Mouse (Mus musculus) frontal cortex, adult 2 months (tissue): ENCODE measurements around the gene Psmf1. TPM values are rescaled to one million over a fixed set of nuclear protein-coding genes. Genes with fewer than 3 reads are reported as not detected.

Experiments used
- polyA plus RNA-seq: library from polyadenylated mRNA; depleted of rRNA; stranded (reverse); fragments of >200 nt; gene quantifications from 2 replicates; pipeline ENCODE4 v1.2.3, GENCODE M21; 2012; rRNA removed

The Psmf1 gene
- polyA plus RNA-seq, 1 experiment: 41.4 TPM

Other genes starting within 250 kb of the Psmf1 start
- gene Fkbp1a, start 201.7 kb downstream of the Psmf1 start, polyA plus RNA-seq: 388 and 462 TPM in 2 replicates
- gene Sdcbp2, start 171.6 kb downstream of the Psmf1 start, polyA plus RNA-seq: 1.8 TPM in 2 replicates
- gene Snph, start 111.6 kb downstream of the Psmf1 start, polyA plus RNA-seq: 157 and 159 TPM in 2 replicates
- gene Rad21l, start 75.7 kb downstream of the Psmf1 start, polyA plus RNA-seq: 0.34 and 0.62 TPM in 2 replicates
- 6.3 and 7.1 TPM in 2 replicates for gene Tmem74b, start 42.2 kb downstream of the Psmf1 start, polyA plus RNA-seq
- gene Rspo4, start 98.7 kb upstream of the Psmf1 start, polyA plus RNA-seq: 0.20 and 0.23 TPM in 2 replicates
- gene Angpt4, start 167.0 kb upstream of the Psmf1 start, polyA plus RNA-seq: 0.26 and 0.32 TPM in 2 replicates
- gene Fam110a, start 236.0 kb upstream of the Psmf1 start, polyA plus RNA-seq: 6.3 and 6.7 TPM in 2 replicates